Mouse (Mus musculus): Measurements from ENCODE around the gene Kctd6. TPM values are rescaled to one million over a fixed set of nuclear protein-coding genes. Genes with fewer than 3 reads are reported as not detected.

The Kctd6 gene
- polyA plus RNA-seq, 1 experiment from 2014 or later, result 5.4 TPM

DNA sequence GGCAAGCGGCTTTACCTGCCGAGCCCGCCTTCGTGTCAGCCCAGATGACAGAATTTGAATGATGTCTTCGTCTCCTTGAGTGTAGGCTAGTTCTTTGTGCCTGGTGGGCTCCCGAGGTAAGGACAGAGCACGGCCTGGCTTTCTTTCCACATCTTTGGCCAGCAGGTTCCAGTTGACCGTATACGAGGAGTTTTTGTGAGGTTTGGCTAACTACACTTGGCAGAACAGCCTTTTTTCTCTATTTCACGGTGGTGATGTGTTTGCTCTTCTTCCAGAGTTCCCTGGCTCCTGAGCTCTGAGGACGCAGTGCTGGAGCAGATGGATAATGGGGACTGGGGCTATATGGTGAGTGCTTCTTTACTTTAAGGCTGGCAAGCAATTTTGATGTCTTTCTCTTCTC lies 5.9 kb downstream of the Kctd6 start:
- Histone ChIP-seq H3K27ac (ENCODE audit: low read depth, low read length) (no peak overlapping the region), H3K4me2 (ENCODE audit: low read length) (no peak overlapping the region; the same call in 1 of the 2 replicates), H3K27me3 (replicated peaks; ENCODE audit: control insufficient read depth, insufficient read depth, low read length) (0 out of 2 replicates have a peak, but pooled peaks cover 2% of the 10 kb centered on the region), H3K4me3 (ENCODE audit: low read length) (no peak overlapping the region), H3K4me1 (ENCODE audit: control insufficient read depth, insufficient read depth, low read depth, low read length) (peaks cover 28% of the 10 kb centered on the region), H3K9me3 (ENCODE audit: control insufficient read depth, low read length) (no peaks in the 10 kb centered on the region), H3K36me3 (ENCODE audit: control insufficient read depth, insufficient read depth, low read length) (peaks cover 6% of the 10 kb centered on the region), H3K9ac (ENCODE audit: low read depth, low read length) (no peak overlapping the region)
- WGBS, result 38% methylated on average over 11 of the region's 11 CpGs
- ATAC-seq, result no peak

DNA sequence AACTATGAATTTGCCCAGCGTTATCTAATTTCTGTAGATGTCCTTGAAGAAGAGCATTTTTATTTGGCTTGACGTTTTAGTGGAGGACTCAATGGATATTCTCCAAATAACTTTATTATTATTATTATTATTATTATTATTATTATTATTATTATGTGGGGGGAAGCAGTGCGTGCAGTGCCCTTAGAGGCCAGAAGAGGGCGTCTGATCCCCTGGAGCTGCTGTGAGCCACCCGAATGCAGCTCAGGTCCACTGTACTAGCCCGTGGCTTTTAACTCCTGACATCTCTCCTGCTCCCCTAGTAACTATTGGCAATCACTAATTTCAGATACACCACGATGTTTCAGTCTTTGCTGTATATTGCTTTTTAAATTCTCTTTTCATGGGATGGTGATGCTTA lies 6.4 kb downstream of the Kctd6 start:
- Histone ChIP-seq H3K4me2 (ENCODE audit: low read length) (no peak overlapping the region), H3K4me1 (ENCODE audit: control insufficient read depth, insufficient read depth, low read depth, low read length) (peaks cover 24% of the 10 kb centered on the region), H3K4me3 (ENCODE audit: low read length) (no peak overlapping the region), H3K9me3 (ENCODE audit: control insufficient read depth, low read length) (no peaks in the 10 kb centered on the region), H3K9ac (ENCODE audit: low read depth, low read length) (no peak overlapping the region), H3K36me3 (ENCODE audit: control insufficient read depth, insufficient read depth, low read length) (peaks cover 6% of the 10 kb centered on the region), H3K27me3 (replicated peaks; ENCODE audit: control insufficient read depth, insufficient read depth, low read length) (0 out of 2 replicates have a peak, but pooled peaks cover 2% of the 10 kb centered on the region), H3K27ac (ENCODE audit: low read depth, low read length) (no peak overlapping the region)
- no peak for ATAC-seq
- WGBS, result 60% methylated on average over 7 of the region's 7 CpGs

DNA sequence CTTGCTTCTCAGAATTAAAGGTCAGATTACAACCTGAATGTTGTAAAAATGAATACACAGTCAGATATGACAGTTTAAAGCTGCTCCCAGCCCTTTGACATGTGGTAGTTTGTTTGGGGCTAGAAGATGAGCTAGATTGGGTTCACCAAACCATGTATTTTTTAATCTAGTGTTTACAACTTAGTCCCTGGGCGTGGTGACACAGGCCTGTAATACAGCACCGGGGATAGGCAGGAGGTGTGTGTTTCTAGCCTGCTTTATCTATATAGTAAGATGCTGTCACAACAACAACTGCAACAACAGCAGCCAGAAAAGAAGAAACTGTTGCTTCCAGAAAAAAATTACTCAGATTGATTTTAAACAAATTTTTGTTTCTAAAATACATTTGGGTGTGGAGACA lies 7.0 kb downstream of the Kctd6 start:
- H3K4me1 ChIP-seq (ENCODE audit: control insufficient read depth, insufficient read depth, low read depth, low read length), result peaks cover 18% of the 10 kb centered on the region
- H3K27ac ChIP-seq (ENCODE audit: low read depth, low read length), result no peak overlapping the region
- H3K27me3 ChIP-seq (replicated peaks; ENCODE audit: control insufficient read depth, insufficient read depth, low read length), result 0 out of 2 replicates have a peak, but pooled peaks cover 2% of the 10 kb centered on the region
- H3K4me2 ChIP-seq (ENCODE audit: low read length), result no peak overlapping the region
- no peak for ATAC-seq
- no peak overlapping the region for H3K4me3 ChIP-seq (ENCODE audit: low read length)
- H3K9me3 ChIP-seq (ENCODE audit: control insufficient read depth, low read length), result no peaks in the 10 kb centered on the region
- no peak overlapping the region for H3K9ac ChIP-seq (ENCODE audit: low read depth, low read length)
- WGBS, result 92% methylated on average over 2 of the region's 2 CpGs
- peaks cover 6% of the 10 kb centered on the region for H3K36me3 ChIP-seq (ENCODE audit: control insufficient read depth, insufficient read depth, low read length)

DNA sequence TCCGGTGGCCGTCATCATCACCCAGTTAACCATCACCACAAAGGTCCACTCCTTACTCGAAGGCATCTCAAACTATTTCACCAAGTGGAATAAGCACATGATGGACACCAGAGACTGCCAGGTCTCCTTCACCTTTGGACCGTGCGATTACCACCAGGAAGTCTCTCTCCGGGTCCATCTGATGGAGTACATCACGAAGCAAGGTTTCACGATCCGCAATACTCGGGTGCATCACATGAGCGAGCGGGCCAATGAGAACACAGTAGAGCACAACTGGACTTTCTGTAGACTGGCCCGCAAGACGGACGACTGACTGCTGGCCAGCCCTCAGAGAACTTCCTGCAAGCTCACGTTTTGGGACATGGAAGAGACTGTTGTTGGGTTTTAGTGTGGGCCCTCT lies 8.6 kb downstream of the Kctd6 start:
- Histone ChIP-seq H3K27ac (ENCODE audit: low read depth, low read length) (no peak overlapping the region), H3K4me1 (ENCODE audit: control insufficient read depth, insufficient read depth, low read depth, low read length) (peaks cover 12% of the 10 kb centered on the region), H3K9ac (ENCODE audit: low read depth, low read length) (no peak overlapping the region), H3K9me3 (ENCODE audit: control insufficient read depth, low read length) (no peaks in the 10 kb centered on the region), H3K36me3 (ENCODE audit: control insufficient read depth, insufficient read depth, low read length) (peaks cover 6% of the 10 kb centered on the region), H3K4me3 (ENCODE audit: low read length) (no peak overlapping the region), H3K4me2 (ENCODE audit: low read length) (no peak overlapping the region), H3K27me3 (replicated peaks; ENCODE audit: control insufficient read depth, insufficient read depth, low read length) (no peaks in the 10 kb centered on the region)
- 98% methylated on average over 16 of the region's 16 CpGs for WGBS
- ATAC-seq, result no peak

DNA sequence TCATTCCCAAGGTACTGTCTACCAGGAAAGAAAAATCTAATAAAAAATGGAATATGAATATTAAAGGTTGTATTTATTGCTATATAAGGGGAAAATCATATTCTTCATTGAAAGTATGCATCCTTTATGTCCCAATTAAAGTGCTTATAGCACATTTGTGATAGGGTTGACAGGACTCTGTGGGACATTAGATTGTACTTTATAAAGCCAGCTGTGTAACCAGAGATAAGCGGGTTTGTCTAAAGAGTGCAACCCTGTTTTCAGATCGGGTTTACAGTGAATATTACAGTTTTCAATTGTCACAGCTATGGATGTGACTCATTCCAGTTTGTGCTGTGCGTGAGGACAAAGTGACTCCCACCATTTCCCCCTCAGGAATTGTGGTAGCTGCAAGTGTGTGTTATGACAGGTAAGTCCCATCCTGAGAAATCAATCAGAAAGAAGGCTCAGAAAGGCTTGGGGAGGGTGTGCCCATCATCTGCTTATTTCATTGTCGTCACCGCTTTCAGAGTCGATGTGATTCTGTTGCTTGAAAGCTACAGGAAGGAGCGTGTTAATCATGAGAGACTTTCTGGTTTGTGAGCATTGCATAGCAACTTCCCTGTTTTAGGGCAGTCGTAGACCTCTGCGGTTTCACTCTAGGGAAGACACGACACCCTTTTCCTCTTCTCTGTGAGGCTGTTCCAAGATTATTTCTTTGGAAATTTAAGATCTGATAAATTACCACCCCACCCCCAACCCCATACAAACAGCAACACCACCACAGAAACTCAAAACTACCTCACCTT lies 9.8 kb downstream of the Kctd6 start:
- H3K4me3 ChIP-seq (ENCODE audit: low read length), result no peak overlapping the region
- no peak overlapping the region for H3K27ac ChIP-seq (ENCODE audit: low read depth, low read length)
- peaks cover 6% of the 10 kb centered on the region for H3K36me3 ChIP-seq (ENCODE audit: control insufficient read depth, insufficient read depth, low read length)
- H3K9me3 ChIP-seq (ENCODE audit: control insufficient read depth, low read length), result no peaks in the 10 kb centered on the region
- no peak overlapping the region for H3K4me2 ChIP-seq (ENCODE audit: low read length)
- no peak overlapping the region for H3K9ac ChIP-seq (ENCODE audit: low read depth, low read length)
- 90% methylated on average over 10 of the region's 10 CpGs for WGBS
- peaks cover 7% of the 10 kb centered on the region for H3K4me1 ChIP-seq (ENCODE audit: control insufficient read depth, insufficient read depth, low read depth, low read length)
- H3K27me3 ChIP-seq (replicated peaks; ENCODE audit: control insufficient read depth, insufficient read depth, low read length), result no peaks in the 10 kb centered on the region
- no peak for ATAC-seq

DNA sequence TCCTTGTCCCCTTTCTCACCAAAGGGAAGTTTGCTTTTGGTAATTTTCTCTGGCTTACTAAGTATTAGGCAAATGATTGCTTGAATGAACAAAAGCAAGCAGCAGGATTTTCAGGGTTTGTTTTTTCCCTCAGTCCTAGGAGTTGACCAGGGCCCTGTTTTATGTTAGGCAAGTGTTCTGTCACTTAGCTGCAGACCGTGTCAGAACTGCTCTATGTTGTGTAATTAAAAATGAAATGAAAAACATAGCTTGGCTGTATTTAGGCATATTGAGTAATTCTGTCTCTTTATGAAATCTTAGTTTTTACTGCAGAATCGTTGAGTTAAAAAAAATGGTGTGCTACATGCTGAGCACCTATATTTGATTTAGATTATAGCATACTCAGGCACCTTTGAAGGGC lies 10.9 kb downstream of the Kctd6 start:
- no peak overlapping the region for H3K9ac ChIP-seq (ENCODE audit: low read depth, low read length)
- no peak overlapping the region for H3K27ac ChIP-seq (ENCODE audit: low read depth, low read length)
- H3K4me2 ChIP-seq (ENCODE audit: low read length), result no peak overlapping the region
- peaks cover under 1% of the 10 kb centered on the region for H3K4me1 ChIP-seq (ENCODE audit: control insufficient read depth, insufficient read depth, low read depth, low read length)
- H3K27me3 ChIP-seq (replicated peaks; ENCODE audit: control insufficient read depth, insufficient read depth, low read length), result no peaks in the 10 kb centered on the region
- 85% methylated on average over 2 of the region's 2 CpGs for WGBS
- H3K9me3 ChIP-seq (ENCODE audit: control insufficient read depth, low read length), result no peaks in the 10 kb centered on the region
- no peak for ATAC-seq
- peaks cover 6% of the 10 kb centered on the region for H3K36me3 ChIP-seq (ENCODE audit: control insufficient read depth, insufficient read depth, low read length)
- no peak overlapping the region for H3K4me3 ChIP-seq (ENCODE audit: low read length)

DNA sequence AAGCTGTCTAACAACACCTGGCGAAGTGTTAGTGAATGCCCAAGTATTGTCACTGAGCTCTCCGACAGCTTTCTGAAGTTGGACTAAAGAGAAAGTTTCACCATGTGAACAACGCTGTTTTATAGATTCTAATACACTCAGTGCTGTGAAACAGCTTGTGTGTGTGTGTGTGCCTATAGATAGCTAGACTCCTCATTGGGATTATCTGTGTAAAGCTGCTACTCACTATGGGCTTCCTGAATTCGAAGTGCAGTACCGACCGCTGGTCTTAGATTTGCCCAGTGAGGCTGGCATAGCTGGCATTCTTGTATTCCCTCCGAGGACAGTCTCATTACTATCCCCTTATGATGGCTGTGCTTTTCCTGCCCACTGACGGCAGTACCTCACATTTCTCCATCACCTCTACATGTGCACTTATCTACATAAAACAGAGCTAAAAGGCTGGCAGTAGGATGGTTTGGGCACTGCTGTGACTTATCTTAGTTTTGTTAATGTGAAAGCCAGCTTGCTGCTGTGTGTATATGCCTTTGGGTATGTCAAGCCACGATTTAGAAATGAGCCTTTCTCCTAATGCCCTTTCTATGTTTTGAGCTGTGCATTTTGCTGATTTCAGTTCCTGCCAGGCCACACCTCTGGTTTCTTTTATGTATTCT lies 15.6 kb downstream of the Kctd6 start:
- Histone ChIP-seq H3K27ac (ENCODE audit: low read depth, low read length) (no peak overlapping the region), H3K4me2 (ENCODE audit: low read length) (no peak overlapping the region), H3K27me3 (replicated peaks; ENCODE audit: control insufficient read depth, insufficient read depth, low read length) (no peaks in the 10 kb centered on the region), H3K4me1 (ENCODE audit: control insufficient read depth, insufficient read depth, low read depth, low read length) (no peaks in the 10 kb centered on the region), H3K9ac (ENCODE audit: low read depth, low read length) (no peak overlapping the region), H3K9me3 (ENCODE audit: control insufficient read depth, low read length) (no peaks in the 10 kb centered on the region), H3K36me3 (ENCODE audit: control insufficient read depth, insufficient read depth, low read length) (no peaks in the 10 kb centered on the region), H3K4me3 (ENCODE audit: low read length) (no peak overlapping the region)
- WGBS, result 86% methylated on average over 9 of the region's 9 CpGs
- ATAC-seq, result no peak

DNA sequence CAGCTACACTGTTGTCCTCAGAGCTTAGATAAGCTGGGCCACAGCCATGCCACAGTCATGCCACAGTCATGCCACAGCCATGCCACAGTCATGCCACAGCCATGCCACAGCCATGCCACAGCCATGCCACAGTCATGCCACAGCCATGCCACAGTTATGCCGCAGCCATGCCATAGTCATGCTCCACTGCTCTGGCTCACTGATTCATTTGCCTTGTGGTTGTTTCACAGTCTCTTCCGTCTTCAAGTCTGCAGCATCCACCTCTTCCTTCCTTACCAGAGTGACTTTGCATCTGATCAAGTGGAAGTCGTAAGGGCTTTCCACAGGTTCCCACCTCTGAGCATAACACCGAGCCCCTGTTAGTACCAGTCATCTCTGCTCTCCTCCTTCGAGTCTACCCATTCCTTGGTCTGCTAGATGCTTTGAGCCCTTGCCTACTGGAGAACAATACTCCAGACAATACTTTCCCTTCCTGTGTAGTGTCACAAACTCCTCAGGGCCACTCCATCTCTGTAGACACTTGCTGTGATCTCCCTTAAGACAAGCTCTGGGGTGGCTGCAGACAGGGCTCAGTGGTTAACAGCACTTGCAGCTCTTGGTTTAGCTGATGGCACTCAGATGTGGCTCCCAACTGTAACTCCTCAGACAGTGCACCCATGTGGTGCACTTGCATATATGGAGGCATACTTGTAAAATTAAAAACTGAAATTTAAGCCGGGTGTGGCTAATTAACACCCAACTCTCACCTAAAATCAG lies 18.4 kb downstream of the Kctd6 start:
- ATAC-seq, result no peak
- Histone ChIP-seq H3K9ac (ENCODE audit: low read depth, low read length) (no peak overlapping the region), H3K4me1 (ENCODE audit: control insufficient read depth, insufficient read depth, low read depth, low read length) (no peaks in the 10 kb centered on the region), H3K27me3 (replicated peaks; ENCODE audit: control insufficient read depth, insufficient read depth, low read length) (no peaks in the 10 kb centered on the region), H3K4me2 (ENCODE audit: low read length) (no peak overlapping the region), H3K4me3 (ENCODE audit: low read length) (no peak overlapping the region), H3K27ac (ENCODE audit: low read depth, low read length) (no peak overlapping the region), H3K36me3 (ENCODE audit: control insufficient read depth, insufficient read depth, low read length) (no peaks in the 10 kb centered on the region), H3K9me3 (ENCODE audit: control insufficient read depth, low read length) (no peaks in the 10 kb centered on the region)
- WGBS, result 91% methylated on average over 6 of the region's 6 CpGs

DNA sequence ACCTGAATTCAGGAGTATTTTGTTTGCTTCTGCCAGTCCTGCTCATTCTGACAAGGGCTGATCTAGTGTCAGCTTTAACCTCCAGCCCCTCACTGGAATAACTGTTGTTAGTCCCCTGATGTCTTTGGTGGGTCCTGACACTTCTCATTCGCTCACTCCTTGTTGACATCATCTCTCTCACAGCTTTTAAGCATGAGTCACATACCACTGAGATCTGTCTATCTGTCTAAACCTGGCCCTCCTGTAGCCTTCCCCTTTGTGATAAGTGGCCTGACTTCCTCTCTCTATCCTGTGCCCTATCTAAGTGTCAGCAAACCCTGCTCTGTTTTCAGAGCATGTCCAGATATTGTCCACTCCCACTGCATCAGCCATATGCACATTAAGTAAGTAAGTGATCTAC lies 19.3 kb downstream of the Kctd6 start:
- Histone ChIP-seq H3K4me3 (ENCODE audit: low read length) (no peak overlapping the region), H3K36me3 (ENCODE audit: control insufficient read depth, insufficient read depth, low read length) (no peaks in the 10 kb centered on the region), H3K27me3 (replicated peaks; ENCODE audit: control insufficient read depth, insufficient read depth, low read length) (no peaks in the 10 kb centered on the region), H3K4me2 (ENCODE audit: low read length) (no peak overlapping the region), H3K4me1 (ENCODE audit: control insufficient read depth, insufficient read depth, low read depth, low read length) (no peaks in the 10 kb centered on the region), H3K9ac (ENCODE audit: low read depth, low read length) (no peak overlapping the region), H3K27ac (ENCODE audit: low read depth, low read length) (no peak overlapping the region), H3K9me3 (ENCODE audit: control insufficient read depth, low read length) (no peaks in the 10 kb centered on the region)
- no peak for ATAC-seq
- WGBS, result 96% methylated on average over 1 of the region's 1 CpGs

Data from hindbrain, embryonic 16.5 days (tissue).